Mouse (Mus musculus) forebrain, embryonic 12.5 days (tissue): Measurements from ENCODE around the gene Rpp25l. TPM values are rescaled to one million over a fixed set of nuclear protein-coding genes. Genes with fewer than 3 reads are reported as not detected.

Source experiments
- polyA plus RNA-seq: library from polyadenylated mRNA; unstranded; fragments of >200 nt; fragmentation: Nextera tagmentation; extraction: Ambion mirVana; gene quantifications from 2 replicates; pipeline ENCODE4 v1.2.1, GENCODE M21; 2016

Rpp25l gene
- polyA plus RNA-seq, 1 experiment from 2014 or later = 77.0 TPM

Other genes starting within 250 kb of the Rpp25l start
- 14.3 and 17.9 TPM in 2 replicates for gene Kif24, start 248.6 kb downstream of the Rpp25l start, polyA plus RNA-seq
- gene Nudt2, start 248.4 kb downstream of the Rpp25l start, polyA plus RNA-seq = 64.0 and 68.2 TPM in 2 replicates
- gene AI464131, start 210.5 kb downstream of the Rpp25l start, polyA plus RNA-seq = 6.3 and 7.8 TPM in 2 replicates
- 7.2 and 10.5 TPM in 2 replicates for gene 1110017D15Rik, start 196.2 kb downstream of the Rpp25l start, polyA plus RNA-seq
- gene Fam219a, start 144.0 kb downstream of the Rpp25l start, polyA plus RNA-seq = 9.3 and 10.1 TPM in 2 replicates
- 1.5 TPM in 2 replicates for gene Dnaic1, start 143.8 kb downstream of the Rpp25l start, polyA plus RNA-seq
- gene Enho, start 73.2 kb downstream of the Rpp25l start, polyA plus RNA-seq = 43.2 and 44.7 TPM in 2 replicates
- gene Cntfr, start 16.4 kb downstream of the Rpp25l start, polyA plus RNA-seq = 21.9 and 28.3 TPM in 2 replicates
- gene Il11ra1, start 13.5 kb downstream of the Rpp25l start, polyA plus RNA-seq = 56.6 and 62.1 TPM in 2 replicates
- 159 and 179 TPM in 2 replicates for gene Dctn3, start 9.6 kb upstream of the Rpp25l start, polyA plus RNA-seq
- 0.42 and 0.46 TPM in 2 replicates for gene Arid3c, start 17.6 kb upstream of the Rpp25l start, polyA plus RNA-seq
- gene Galt, start 41.7 kb upstream of the Rpp25l start, polyA plus RNA-seq = 16.6 and 19.8 TPM in 2 replicates
- gene Sigmar1, start 42.6 kb upstream of the Rpp25l start, polyA plus RNA-seq = 57.3 and 57.8 TPM in 2 replicates
- 119 and 122 TPM in 2 replicates for gene Ccl27a, start 60.7 kb upstream of the Rpp25l start, polyA plus RNA-seq
- 2.0 TPM in 1 of 2 replicates, not detected in the other for gene Gm21541, start 190.1 kb upstream of the Rpp25l start, polyA plus RNA-seq
- 4.4 and 5.4 TPM in 2 replicates for gene Gm20878, start 228.0 kb upstream of the Rpp25l start, polyA plus RNA-seq